Mouse (Mus musculus) limb, embryonic 13.5 days (tissue): ENCODE results near the gene Ttll1. TPM values are rescaled to one million over a fixed set of nuclear protein-coding genes. Genes with fewer than 3 reads are reported as not detected.
"Not testable (repeated sequence)": the region's sequence is repeated elsewhere in the genome, so short reads cannot be mapped to it uniquely, and the experiment has no call there.

Experiments
- ATAC-seq: fragments of 200-750 bp; cut with Nextera tagmentation; 2 replicates; pipeline ENCODE4 v1.8.0; 2017; ENCODE audit warnings: low read depth, moderate number of reproducible peaks, moderate TSS enrichment; ENCODE audit not compliant: low FRiP score
- H3K27ac ChIP-seq: fragments of 300-500 bp; sonication (generic); 2 replicates; pipeline ENCODE4 v1.5.1; 2015; ENCODE audit warnings: inconsistent platforms, mild to moderate bottlenecking, moderate library complexity
- H3K27me3 ChIP-seq: fragments of 300-500 bp; sonication (generic); 2 replicates; pipeline ENCODE4 v1.6.1; 2015; ENCODE audit warnings: mild to moderate bottlenecking, inconsistent platforms
- H3K36me3 ChIP-seq: fragments of 300-500 bp; sonication (generic); 2 replicates; pipeline ENCODE4 v1.6.1; 2015; ENCODE audit warnings: inconsistent platforms, mild to moderate bottlenecking, moderate library complexity
- H3K4me1 ChIP-seq: fragments of 300-500 bp; sonication (generic); 2 replicates; pipeline ENCODE4 v1.6.1; 2015; ENCODE audit warnings: inconsistent platforms
- H3K4me2 ChIP-seq: fragments of 300-500 bp; sonication (generic); replicated peaks from 2 replicates; pipeline ENCODE4 v1.6.1; 2015; ENCODE audit warnings: inconsistent platforms, mild to moderate bottlenecking, moderate library complexity
- H3K4me3 ChIP-seq: fragments of 300-500 bp; sonication (generic); 2 replicates; pipeline ENCODE4 v1.5.1; 2015; ENCODE audit warnings: moderate library complexity, mild to moderate bottlenecking, inconsistent platforms
- H3K9ac ChIP-seq: fragments of 300-500 bp; sonication (generic); 2 replicates; pipeline ENCODE4 v1.6.1; 2015; ENCODE audit warnings: mild to moderate bottlenecking, inconsistent platforms
- H3K9me3 ChIP-seq: fragments of 300-500 bp; sonication (generic); 2 replicates; pipeline ENCODE4 v1.6.1; 2016; ENCODE audit warnings: inconsistent platforms
- WGBS: fragments of 180-500 bp; shearing (Covaris S2); methylation state at CpG from one replicate; pipeline ENCODE4 v1.1.7; 2015; 5-methylcytosine and 5-hydroxymethylcytosine counted together
- polyA plus RNA-seq: library from polyadenylated mRNA; unstranded; fragments of >200 nt; fragmentation: Nextera tagmentation; extraction: Ambion mirVana; gene quantifications from 2 replicates; pipeline ENCODE4 v1.2.1, GENCODE M21; 2015

Gene Ttll1
- polyA plus RNA-seq, 1 experiment from 2014 or later: 23.4 TPM

- ATAC-seq: no peak
- WGBS: 84% methylated on average over 6 of the region's 6 CpGs
- Histone ChIP-seq H3K4me2 (no peak overlapping the region), H3K9ac (no peak overlapping the region), H3K36me3 (no peaks in the 10 kb centered on the region), H3K4me1 (peaks cover 11% of the 10 kb centered on the region; the same call in 1 of the 2 replicates), H3K27me3 (peaks cover 30% of the 10 kb centered on the region), H3K9me3 (no peaks in the 10 kb centered on the region), H3K27ac (no peak overlapping the region), H3K4me3 (no peak overlapping the region)
Observed at GRCm38 (mm10) chr15:83520861-83521382, 10.2 kb upstream of the Ttll1 start.

GRCm38 (mm10) chr15:83518215-83519048 lies 7.7 kb upstream of the Ttll1 start:
- no peaks in the 10 kb centered on the region for H3K36me3 ChIP-seq
- no peak for ATAC-seq
- peak overlapping the region; percentile 28 for H3K4me2 ChIP-seq
- H3K4me1 ChIP-seq: 0 out of 2 replicates have a peak, but pooled peaks cover 5% of the 10 kb centered on the region
- H3K9ac ChIP-seq: no peak overlapping the region
- no peak overlapping the region for H3K27ac ChIP-seq
- H3K27me3 ChIP-seq: peaks cover 5% of the 10 kb centered on the region
- 38% methylated on average over 20 of the region's 20 CpGs for WGBS
- no peak overlapping the region for H3K4me3 ChIP-seq
- no peaks in the 10 kb centered on the region for H3K9me3 ChIP-seq

GRCm38 (mm10) chr15:83515018-83515417 lies 4.3 kb upstream of the Ttll1 start:
- Histone ChIP-seq H3K4me3 (no peak overlapping the region), H3K9ac (no peak overlapping the region), H3K4me1 (peaks cover 11% of the 10 kb centered on the region), H3K4me2 (no peak overlapping the region), H3K36me3 (no peaks in the 10 kb centered on the region), H3K9me3 (no peaks in the 10 kb centered on the region), H3K27me3 (no peaks in the 10 kb centered on the region), H3K27ac (no peak overlapping the region)
- ATAC-seq: no peak
- 66% methylated on average over 5 of the region's 5 CpGs for WGBS

GRCm38 (mm10) chr15:83512489-83513281 lies 2.0 kb upstream of the Ttll1 start:
- Histone ChIP-seq H3K4me3 (no peak overlapping the region), H3K9ac (no peak overlapping the region), H3K27ac (no peak overlapping the region), H3K27me3 (no peaks in the 10 kb centered on the region), H3K36me3 (no peaks in the 10 kb centered on the region), H3K4me1 (peaks cover 14% of the 10 kb centered on the region), H3K4me2 (no peak overlapping the region), H3K9me3 (no peaks in the 10 kb centered on the region)
- WGBS: 75% methylated on average over 13 of the region's 13 CpGs
- ATAC-seq: no peak

- 27% methylated on average over 17 of the region's 17 CpGs for WGBS
- H3K9ac ChIP-seq: peak overlapping the region; percentile 68
- peak; percentile 79 for ATAC-seq
- H3K4me2 ChIP-seq: peak overlapping the region; percentile 84
- no peaks in the 10 kb centered on the region for H3K9me3 ChIP-seq
- H3K4me3 ChIP-seq: peak overlapping the region; percentile 64
- H3K4me1 ChIP-seq: peaks cover 14% of the 10 kb centered on the region
- H3K27me3 ChIP-seq: no peaks in the 10 kb centered on the region
- H3K27ac ChIP-seq: no peak overlapping the region
- peaks cover 2% of the 10 kb centered on the region; the same call in 1 of the 2 replicates for H3K36me3 ChIP-seq
Observed at GRCm38 (mm10) chr15:83509950-83510804, 516 bp downstream of the Ttll1 start.

GRCm38 (mm10) chr15:83501483-83501882 lies 9.2 kb downstream of the Ttll1 start:
- not testable (repeated sequence) for H3K4me3 ChIP-seq, H3K4me2 ChIP-seq, H3K9me3 ChIP-seq, H3K9ac ChIP-seq, H3K27ac ChIP-seq, H3K4me1 ChIP-seq, ATAC-seq, H3K27me3 ChIP-seq
- peaks cover 61% of the 10 kb centered on the region for H3K36me3 ChIP-seq
- WGBS: 69% methylated on average over 6 of the region's 6 CpGs

- H3K27ac ChIP-seq: no peak overlapping the region
- H3K4me3 ChIP-seq: no peak overlapping the region
- peaks cover 72% of the 10 kb centered on the region for H3K36me3 ChIP-seq
- H3K27me3 ChIP-seq: no peaks in the 10 kb centered on the region
- H3K4me2 ChIP-seq: no peak overlapping the region
- WGBS: 50% methylated on average over 3 of the region's 3 CpGs
- no peak for ATAC-seq
- 0 out of 2 replicates have a peak, but pooled peaks cover 3% of the 10 kb centered on the region for H3K9me3 ChIP-seq
- no peaks in the 10 kb centered on the region for H3K4me1 ChIP-seq
- H3K9ac ChIP-seq: no peak overlapping the region
Observed at GRCm38 (mm10) chr15:83500352-83500751, 10.3 kb downstream of the Ttll1 start.

GRCm38 (mm10) chr15:83499211-83499755 lies 11.4 kb downstream of the Ttll1 start:
- Histone ChIP-seq H3K4me3 (no peak overlapping the region), H3K4me1 (no peaks in the 10 kb centered on the region), H3K4me2 (no peak overlapping the region), H3K27me3 (no peaks in the 10 kb centered on the region), H3K9ac (no peak overlapping the region), H3K36me3 (peaks cover 79% of the 10 kb centered on the region), H3K27ac (no peak overlapping the region), H3K9me3 (0 out of 2 replicates have a peak, but pooled peaks cover 3% of the 10 kb centered on the region)
- ATAC-seq: no peak
- 90% methylated on average over 10 of the region's 10 CpGs for WGBS

- H3K9me3 ChIP-seq: 0 out of 2 replicates have a peak, but pooled peaks cover 3% of the 10 kb centered on the region
- no peak overlapping the region for H3K9ac ChIP-seq
- H3K4me3 ChIP-seq: no peak overlapping the region
- WGBS: 91% methylated on average over 6 of the region's 6 CpGs
- no peak for ATAC-seq
- no peaks in the 10 kb centered on the region for H3K27me3 ChIP-seq
- no peaks in the 10 kb centered on the region for H3K4me1 ChIP-seq
- peaks cover 88% of the 10 kb centered on the region for H3K36me3 ChIP-seq
- no peak overlapping the region for H3K27ac ChIP-seq
- H3K4me2 ChIP-seq: no peak overlapping the region
Observed at GRCm38 (mm10) chr15:83497299-83497698, 13.4 kb downstream of the Ttll1 start.

- no peak overlapping the region for H3K4me3 ChIP-seq
- H3K27me3 ChIP-seq: no peaks in the 10 kb centered on the region
- peaks cover 93% of the 10 kb centered on the region for H3K36me3 ChIP-seq
- peak overlapping the region; percentile 12; the same call in 1 of the 2 replicates for H3K4me2 ChIP-seq
- WGBS: 63% methylated on average over 22 of the region's 22 CpGs
- 0 out of 2 replicates have a peak, but pooled peaks cover 3% of the 10 kb centered on the region for H3K9me3 ChIP-seq
- ATAC-seq: no peak
- no peak overlapping the region for H3K9ac ChIP-seq
- H3K27ac ChIP-seq: no peak overlapping the region
- no peaks in the 10 kb centered on the region for H3K4me1 ChIP-seq
Observed at GRCm38 (mm10) chr15:83495787-83496367, 14.8 kb downstream of the Ttll1 start.

GRCm38 (mm10) chr15:83495195-83495594 lies 15.5 kb downstream of the Ttll1 start:
- no peak overlapping the region for H3K9ac ChIP-seq
- no peak overlapping the region for H3K27ac ChIP-seq
- ATAC-seq: no peak
- 0 out of 2 replicates have a peak, but pooled peaks cover under 1% of the 10 kb centered on the region for H3K9me3 ChIP-seq
- no peak overlapping the region for H3K4me3 ChIP-seq
- H3K27me3 ChIP-seq: no peaks in the 10 kb centered on the region
- H3K36me3 ChIP-seq: peaks cover 92% of the 10 kb centered on the region
- no peaks in the 10 kb centered on the region for H3K4me1 ChIP-seq
- H3K4me2 ChIP-seq: no peak overlapping the region
- 91% methylated on average over 3 of the region's 3 CpGs for WGBS
